Mouse (Mus musculus): ENCODE data around the gene Bmpr1b.

- TF ChIP-seq ZC3H11A (IDR thresholded peaks at IDR 0.05; ENCODE audit: borderline replicate concordance, low read depth, low read length) (no peak), CHD2 (IDR thresholded peaks at IDR 0.05; ENCODE audit: low read depth, low read length) (no peak), ZNF384 (IDR thresholded peaks at IDR 0.05; ENCODE audit: low read depth, low read length) (no peak)
Measured at GRCm38 (mm10) chr3:142173996-142174395, 4.8 kb upstream of the Bmpr1b start.
